Mouse (Mus musculus) spleen, postnatal 36 days (tissue): ENCODE results near the gene 4833439L19Rik.
"Not testable (repeated sequence)": the region's sequence is repeated elsewhere in the genome, so short reads cannot be mapped to it uniquely, and the experiment has no call there.

Experiments
- DNase-seq, 2 experiments: peaks; one replicate each; pipeline ENCODE4 v3.0.0; 2022; ENCODE audit warnings: low spot score in 2 of 2, mixed read lengths in 1 of 2

4833439L19Rik gene

DNA sequence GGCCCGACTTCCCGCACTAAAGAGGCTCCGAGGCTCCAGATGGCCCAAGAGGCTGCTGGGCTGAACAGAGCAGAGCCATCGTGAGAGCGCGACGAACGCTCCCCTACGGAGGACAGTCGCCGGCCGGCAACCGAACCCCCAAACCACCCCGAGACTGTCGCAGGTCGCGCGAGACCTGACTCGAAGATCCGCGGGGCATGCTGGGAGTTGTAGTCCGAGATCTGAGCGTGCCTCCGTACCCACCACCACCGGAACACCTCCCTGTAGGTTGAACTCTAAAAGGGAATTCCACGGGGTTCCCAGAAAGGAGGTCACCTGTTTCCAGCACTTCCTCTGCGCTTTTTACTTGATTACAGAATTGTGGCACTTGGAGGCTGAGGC is at the start of gene 4833439L19Rik:
4833439L19Rik (minus strand) TSS at position 235 of the 381 bp plus-strand sequence.
- DNase-seq, result peak; percentile 93 to 94

DNA sequence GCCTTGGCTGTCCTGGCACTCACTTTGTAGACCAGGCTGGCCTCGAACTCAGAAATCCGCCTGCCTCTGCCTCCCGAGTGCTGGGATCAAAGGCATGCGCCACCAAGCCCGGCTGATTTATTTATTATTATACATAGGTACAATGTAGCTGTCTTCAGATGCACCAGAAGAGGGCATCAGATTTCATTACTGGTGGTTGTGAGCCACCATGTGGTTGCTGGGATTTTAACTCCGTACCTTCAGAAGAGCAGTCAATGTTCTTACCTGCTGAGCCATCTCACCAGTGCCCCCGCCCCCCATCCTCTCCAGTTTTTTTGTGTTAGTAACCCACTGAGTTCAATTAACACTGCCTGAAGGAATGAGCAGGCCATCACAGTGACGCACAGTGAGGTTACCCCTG is 47.9 kb upstream of the 4833439L19Rik start:
- not testable (repeated sequence) for DNase-seq

DNA sequence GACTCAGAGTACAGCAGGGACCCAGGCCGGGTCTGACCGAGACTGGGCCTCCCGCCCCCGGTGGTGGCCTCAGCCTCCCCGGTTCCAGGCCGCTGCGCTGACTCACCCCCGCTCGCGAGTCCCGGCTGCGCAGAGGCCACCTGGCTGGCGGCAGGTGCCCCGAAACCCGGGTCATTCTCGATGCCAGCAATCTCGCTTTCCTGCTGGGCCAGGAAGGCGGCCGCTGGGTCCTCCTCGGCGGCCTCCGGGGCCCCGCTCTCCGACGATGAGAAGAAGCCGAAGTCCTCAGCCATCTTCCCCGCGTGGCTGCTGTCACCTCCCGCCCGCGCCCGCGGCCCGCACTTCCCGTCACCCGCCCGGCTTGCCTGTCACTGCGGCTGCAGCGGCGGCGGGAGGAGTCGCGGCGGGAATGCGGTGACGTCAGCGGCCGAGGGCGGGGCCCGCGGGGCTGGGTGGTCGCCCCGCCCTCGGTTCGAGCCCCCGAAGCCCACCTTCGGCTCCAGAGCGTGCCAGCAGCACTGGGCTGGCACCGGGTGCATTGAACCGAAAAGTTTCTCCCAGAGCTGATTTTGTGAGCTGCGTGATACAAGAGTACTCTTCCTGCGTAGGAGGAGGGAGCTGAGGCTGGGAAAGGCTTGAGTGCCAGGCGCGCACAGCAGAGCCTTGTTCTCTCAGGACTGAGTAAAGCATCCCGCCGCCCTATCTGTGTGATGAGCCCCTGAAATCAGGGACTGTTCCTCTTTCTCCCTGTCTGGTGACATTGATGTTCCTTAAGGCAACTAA is 45.9 kb upstream of the 4833439L19Rik start, which contains the start of gene Cltb:
Cltb (minus strand) TSS at position 373 of the 783 bp plus-strand sequence.
- peak; percentile 69 to 72 for DNase-seq

- DNase-seq, result no peak
Observed at GRCm38 (mm10) chr13:54610613-54610971, 45.4 kb upstream of the 4833439L19Rik start.

DNA sequence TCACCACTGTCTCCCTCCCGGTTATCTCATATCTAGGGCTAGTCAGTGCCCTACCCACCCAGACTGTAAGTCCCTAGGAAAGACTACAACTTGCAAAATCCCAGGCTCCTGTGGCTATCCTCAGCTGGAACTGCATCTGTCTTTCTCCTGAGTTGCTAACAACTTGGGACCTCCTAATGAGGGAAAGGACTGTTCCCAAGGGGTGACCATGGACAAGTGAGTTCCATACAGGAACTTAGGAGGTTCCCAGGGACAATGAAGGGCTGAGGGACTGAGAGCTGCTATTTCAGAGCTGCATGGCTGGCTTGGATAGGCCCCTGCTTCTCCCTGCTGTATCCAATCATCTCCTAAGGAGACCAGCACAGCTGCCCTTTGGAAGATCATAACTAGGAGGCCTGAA is 44.1 kb upstream of the 4833439L19Rik start:
- DNase-seq, result no peak

GRCm38 (mm10) chr13:54608666-54609065 is 43.4 kb upstream of the 4833439L19Rik start:
- no peak for DNase-seq

GRCm38 (mm10) chr13:54608002-54608401 is 42.8 kb upstream of the 4833439L19Rik start:
- no peak for DNase-seq

DNA sequence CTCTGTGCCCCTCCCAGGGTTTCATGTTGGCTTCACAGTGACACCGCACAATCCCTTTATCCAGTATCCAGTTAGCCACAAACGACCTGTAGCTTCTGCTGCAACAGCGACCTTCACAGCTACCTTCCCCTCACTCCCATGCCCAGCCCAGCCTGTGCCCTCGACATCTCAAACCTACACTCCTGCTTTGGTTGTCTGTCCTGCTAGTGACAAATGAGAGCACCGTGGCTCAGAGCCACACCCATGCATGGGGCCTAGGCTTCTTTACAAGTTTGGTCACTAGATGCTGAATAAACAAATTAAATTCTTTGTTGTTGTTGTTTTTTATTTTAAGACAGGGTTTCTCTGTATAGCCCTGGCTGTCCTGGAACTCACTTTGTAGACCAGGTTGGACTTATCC is 42.0 kb upstream of the 4833439L19Rik start:
- no peak for DNase-seq

DNA sequence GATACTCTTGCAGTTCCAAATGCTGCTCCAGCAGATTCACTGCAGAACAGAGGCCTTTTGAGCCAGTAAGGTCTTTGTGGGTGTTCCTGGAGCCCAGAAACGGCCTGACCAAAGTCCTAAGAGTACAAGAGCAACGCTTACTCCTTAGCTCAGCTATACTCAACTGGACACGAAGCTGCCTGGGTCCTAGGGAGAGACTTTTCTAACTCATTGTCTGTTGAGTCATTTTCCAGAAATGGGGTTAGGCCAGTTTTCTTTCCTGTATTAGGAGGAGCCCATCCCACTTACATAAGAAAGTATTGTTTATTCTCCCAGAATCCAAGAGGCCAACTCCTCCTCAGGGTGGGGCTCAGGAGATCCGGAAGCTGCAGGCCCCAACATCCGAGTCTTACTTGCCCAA is 40.2 kb upstream of the 4833439L19Rik start:
- DNase-seq, result no peak

DNA sequence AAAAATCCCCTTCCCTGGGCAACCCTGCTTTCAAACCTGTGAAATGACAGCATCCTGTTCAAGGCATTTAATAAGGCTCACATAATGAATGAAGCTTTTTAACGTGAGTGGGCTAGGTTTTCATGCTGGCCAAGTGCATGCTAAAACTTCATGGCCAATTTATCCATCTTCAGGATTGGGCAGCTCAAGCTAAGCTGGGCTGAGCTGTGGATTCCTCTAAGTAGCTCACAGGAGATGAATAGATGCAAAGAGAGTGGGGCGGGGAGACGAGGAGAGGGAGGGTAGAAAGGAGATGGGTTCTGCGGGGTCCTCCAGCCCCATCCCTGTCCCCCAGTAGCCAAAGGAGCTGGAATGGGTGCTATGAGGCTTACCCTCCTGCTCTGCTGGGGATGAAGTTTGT is 39.0 kb upstream of the 4833439L19Rik start:
- DNase-seq, result no peak

GRCm38 (mm10) chr13:54603501-54603900 is 38.3 kb upstream of the 4833439L19Rik start:
- no peak for DNase-seq

DNA sequence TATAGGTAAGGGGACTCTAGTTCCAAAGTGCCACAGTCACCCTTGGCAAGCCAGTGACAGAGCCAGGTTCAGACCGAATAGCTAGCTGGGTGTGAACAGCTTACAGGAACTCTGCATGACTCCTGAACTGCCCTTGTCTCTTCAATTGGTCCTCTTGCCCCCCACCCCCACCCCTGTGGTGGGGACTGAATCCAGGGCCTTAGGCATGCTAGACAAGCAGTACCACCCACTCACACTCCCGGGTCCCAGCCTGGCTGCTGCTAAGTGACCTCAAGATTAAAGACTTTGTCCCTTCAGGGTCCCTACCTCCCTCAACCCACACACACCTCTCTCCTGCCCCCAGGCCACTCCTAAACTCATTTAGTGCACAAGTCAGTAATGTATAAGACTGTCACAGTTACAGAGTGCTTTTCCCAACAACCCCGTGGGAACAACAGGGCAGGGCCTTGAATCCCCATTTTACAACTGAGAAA is 37.4 kb upstream of the 4833439L19Rik start:
- no peak for DNase-seq

GRCm38 (mm10) chr13:54598622-54599143 is 33.4 kb upstream of the 4833439L19Rik start:
- no peak for DNase-seq

GRCm38 (mm10) chr13:54596870-54597269 is 31.6 kb upstream of the 4833439L19Rik start:
- DNase-seq, result no peak

- DNase-seq, result no peak
Observed at GRCm38 (mm10) chr13:54596107-54596690, 31.0 kb upstream of the 4833439L19Rik start.

DNA sequence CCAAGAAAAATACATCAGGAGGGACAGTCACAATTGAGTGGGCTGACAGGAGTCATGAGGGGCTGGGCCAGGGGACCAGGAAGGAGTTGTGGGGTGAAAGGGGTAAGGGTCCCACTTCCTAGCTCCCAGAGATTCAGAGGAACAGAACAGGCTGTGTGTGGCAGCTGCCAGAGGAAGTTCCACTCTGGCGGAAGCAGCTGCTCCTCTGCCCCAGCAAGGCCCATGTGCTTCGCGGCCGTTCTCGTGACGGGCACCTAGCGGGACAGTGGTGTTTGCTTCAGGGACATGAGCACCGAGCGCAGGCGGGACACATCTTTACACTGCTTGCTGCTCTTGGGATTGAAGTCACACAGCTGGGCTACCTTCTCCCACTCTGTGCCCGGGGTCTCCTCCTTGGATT is 28.4 kb upstream of the 4833439L19Rik start:
- DNase-seq, result no peak

DNA sequence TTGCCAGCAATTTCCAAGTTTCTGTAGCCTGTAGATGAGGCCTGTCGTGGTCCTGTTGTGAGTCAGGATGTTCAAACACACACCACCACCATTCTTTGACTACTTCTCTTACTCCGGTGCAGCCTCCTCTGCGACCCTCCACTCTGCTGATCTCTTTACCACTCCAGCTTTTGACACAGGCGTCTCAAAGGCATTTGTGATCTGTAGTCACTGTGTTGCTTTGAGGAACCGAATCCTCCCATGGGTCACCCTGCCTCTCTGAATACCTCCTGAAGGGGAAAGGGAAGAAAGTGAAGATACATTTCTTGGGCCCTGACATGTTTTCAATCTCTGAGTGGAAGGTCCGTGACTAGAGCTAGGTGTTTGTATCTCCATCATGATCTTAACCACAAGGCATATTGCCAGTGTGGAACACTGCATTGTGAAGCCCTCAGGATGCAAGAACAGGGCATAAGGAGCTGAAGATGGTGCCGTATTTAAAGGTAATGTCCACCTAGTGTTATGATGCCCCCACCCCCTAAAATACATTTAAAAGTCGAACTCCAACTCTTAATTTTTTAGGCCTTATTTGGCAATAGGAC is 26.6 kb upstream of the 4833439L19Rik start:
- no peak for DNase-seq

- DNase-seq, result peak; percentile 97 to 99
Observed at GRCm38 (mm10) chr13:54589996-54590951, 25.0 kb upstream of the 4833439L19Rik start, which contains the start of the genes Nop16 and Higd2a. Nop16 (minus strand) TSS chr13:54590090. Higd2a (plus strand) TSS chr13:54590207.

DNA sequence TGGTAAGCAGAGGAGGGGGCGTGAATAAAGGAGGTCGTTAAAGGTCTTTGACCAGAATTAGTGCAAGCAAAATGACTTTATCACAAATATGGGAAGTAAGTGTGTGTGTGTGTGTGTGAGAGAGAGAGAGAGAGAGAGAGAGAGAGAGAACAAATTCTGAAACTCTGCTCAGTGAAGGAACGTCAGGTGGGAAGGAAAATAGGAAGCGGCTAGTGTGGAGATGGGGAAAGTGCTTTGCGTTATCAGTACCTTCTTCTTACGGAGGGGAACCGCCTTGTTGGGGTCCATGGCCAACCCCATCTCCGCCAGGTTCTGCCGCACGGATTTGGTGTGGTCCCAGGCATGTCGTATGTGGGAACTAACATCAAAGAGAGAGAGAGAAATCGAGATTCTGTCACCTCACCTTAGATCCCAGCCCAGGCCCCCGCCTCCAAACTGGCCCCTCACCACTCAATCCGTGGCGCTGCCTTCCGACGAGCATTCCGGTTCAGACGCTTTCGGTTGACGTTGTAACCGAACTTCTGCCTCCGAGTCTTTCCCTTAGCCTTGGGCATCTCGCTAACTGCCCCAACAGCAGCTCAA is 24.3 kb upstream of the 4833439L19Rik start:
- DNase-seq, result no peak

GRCm38 (mm10) chr13:54585831-54586230 is 20.6 kb upstream of the 4833439L19Rik start:
- no peak for DNase-seq

DNA sequence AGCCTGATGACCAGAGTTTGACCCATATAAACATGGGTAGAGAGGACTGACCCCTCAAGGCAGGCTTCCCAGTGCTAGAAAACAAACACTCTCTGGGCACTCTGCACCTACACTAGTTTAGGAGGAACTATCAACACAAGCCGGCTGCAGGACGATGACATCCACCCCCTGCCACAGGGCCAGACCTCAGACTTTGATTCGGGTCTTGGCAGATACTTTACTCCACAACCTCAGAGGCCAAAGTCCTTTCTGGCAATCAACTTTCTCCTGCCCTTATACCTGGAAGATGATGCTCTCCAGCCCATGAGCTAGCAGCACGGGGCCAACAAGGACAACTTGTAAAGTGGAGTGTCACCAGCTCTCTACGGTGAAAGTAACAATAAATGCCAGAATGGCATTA is 17.6 kb upstream of the 4833439L19Rik start:
- no peak for DNase-seq
